Mouse (Mus musculus): Measurements from ENCODE around the gene Brms1. TPM values are rescaled to one million over a fixed set of nuclear protein-coding genes. Genes with fewer than 3 reads are reported as not detected.
"Not testable (repeated sequence)": the region's sequence is repeated elsewhere in the genome, so short reads cannot be mapped to it uniquely, and the experiment has no call there.

Brms1 gene
- 24.0 and 25.5 TPM in 2 replicates for polyA plus RNA-seq (2015; fragmentation: Nextera tagmentation; extraction: Ambion mirVana)

DNA sequence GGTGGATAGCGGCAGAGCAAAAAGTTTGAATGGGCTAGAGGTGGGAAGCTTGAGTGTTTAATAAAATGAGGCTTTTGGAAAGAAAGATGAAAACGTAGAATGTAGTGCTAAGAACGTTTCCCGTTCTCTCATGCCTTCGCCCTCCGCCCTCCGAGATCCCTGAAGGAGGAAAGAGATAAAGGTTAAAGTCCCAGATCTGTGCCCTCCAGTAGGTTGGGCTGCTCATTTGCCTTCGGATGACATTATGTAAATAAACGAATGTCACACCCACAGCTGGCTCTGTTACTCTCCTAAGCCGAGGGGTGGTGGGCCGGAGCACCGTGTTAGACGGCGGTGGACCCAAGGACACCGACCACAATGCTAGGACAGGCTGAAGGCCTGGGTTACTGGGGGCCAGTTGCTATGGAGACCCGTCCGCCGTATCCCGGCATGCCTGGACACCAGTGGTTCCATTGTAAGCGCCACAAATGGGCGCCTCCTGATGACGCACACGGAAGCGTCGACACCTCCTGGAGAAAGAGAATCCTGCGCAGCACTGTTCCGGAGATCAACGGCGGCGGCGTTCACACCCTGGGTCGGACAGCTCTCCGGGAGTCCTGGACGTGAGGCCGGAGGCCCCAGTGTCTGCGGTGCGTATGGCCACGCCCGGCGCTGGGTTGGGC lies at the start of gene Brms1:
Brms1 (plus strand) TSS at position 493 of the 662 bp plus-strand sequence.
- 3% methylated on average over 40 of the region's 40 CpGs for WGBS (ENCODE audit: insufficient replicate concordance)
- ATAC-seq (ENCODE audit: insufficient read depth), result peak; percentile 78
- H3K4me3 ChIP-seq (replicated peaks), result peak within 1 kb of the TSS; percentile 74
- peak within 1 kb of the TSS; percentile 69 for H3K9ac ChIP-seq
- H3K4me1 ChIP-seq (replicated peaks), result peaks cover 52% of the 10 kb centered on the region
- H3K27me3 ChIP-seq, result peaks cover 4% of the 10 kb centered on the region; the same call in 1 of the 2 replicates
- H3K36me3 ChIP-seq (replicated peaks), result 0 out of 2 replicates have a peak, but pooled peaks cover 2% of the 10 kb centered on the region
- no peaks in the 10 kb centered on the region for H3K9me3 ChIP-seq (replicated peaks)
- peak within 1 kb of the TSS; percentile 84 for H3K27ac ChIP-seq (replicated peaks)
- peak within 1 kb of the TSS; percentile 91 for H3K4me2 ChIP-seq

- Histone ChIP-seq H3K9ac (no peak overlapping the region), H3K27me3 (peaks cover 68% of the 10 kb centered on the region), H3K36me3 (replicated peaks) (no peaks in the 10 kb centered on the region), H3K4me3 (replicated peaks) (no peak overlapping the region), H3K4me2 (no peak overlapping the region), H3K27ac (replicated peaks) (no peak overlapping the region), H3K9me3 (replicated peaks) (no peaks in the 10 kb centered on the region), H3K4me1 (replicated peaks) (no peaks in the 10 kb centered on the region)
- ATAC-seq (ENCODE audit: insufficient read depth), result no peak
- WGBS (ENCODE audit: insufficient replicate concordance), result 12% methylated on average over 8 of the region's 8 CpGs
Observed at GRCm38 (mm10) chr19:4992371-4992770, 48.8 kb upstream of the Brms1 start.

- no peak overlapping the region for H3K4me2 ChIP-seq
- H3K9me3 ChIP-seq (replicated peaks), result no peaks in the 10 kb centered on the region
- no peak overlapping the region for H3K9ac ChIP-seq
- no peak overlapping the region for H3K27ac ChIP-seq (replicated peaks)
- H3K36me3 ChIP-seq (replicated peaks), result no peaks in the 10 kb centered on the region
- no peak for ATAC-seq (ENCODE audit: insufficient read depth)
- peaks cover 68% of the 10 kb centered on the region for H3K27me3 ChIP-seq
- no peaks in the 10 kb centered on the region for H3K4me1 ChIP-seq (replicated peaks)
- 3% methylated on average over 9 of the region's 9 CpGs for whole genome bisulfite sequencing (ENCODE audit: insufficient replicate concordance)
- H3K4me3 ChIP-seq (replicated peaks), result no peak overlapping the region
Observed at GRCm38 (mm10) chr19:4992904-4993303, 48.2 kb upstream of the Brms1 start.

- no peak for ATAC-seq (ENCODE audit: insufficient read depth)
- no peaks in the 10 kb centered on the region for H3K9me3 ChIP-seq (replicated peaks)
- no peaks in the 10 kb centered on the region for H3K36me3 ChIP-seq (replicated peaks)
- H3K4me1 ChIP-seq (replicated peaks), result no peaks in the 10 kb centered on the region
- H3K27ac ChIP-seq (replicated peaks), result no peak overlapping the region
- H3K9ac ChIP-seq, result no peak overlapping the region
- H3K4me2 ChIP-seq, result no peak overlapping the region
- peaks cover 61% of the 10 kb centered on the region for H3K27me3 ChIP-seq
- no peak overlapping the region for H3K4me3 ChIP-seq (replicated peaks)
- 34% methylated on average over 5 of the region's 5 CpGs for WGBS (ENCODE audit: insufficient replicate concordance)
Observed at GRCm38 (mm10) chr19:4994043-4994442, 47.1 kb upstream of the Brms1 start.

DNA sequence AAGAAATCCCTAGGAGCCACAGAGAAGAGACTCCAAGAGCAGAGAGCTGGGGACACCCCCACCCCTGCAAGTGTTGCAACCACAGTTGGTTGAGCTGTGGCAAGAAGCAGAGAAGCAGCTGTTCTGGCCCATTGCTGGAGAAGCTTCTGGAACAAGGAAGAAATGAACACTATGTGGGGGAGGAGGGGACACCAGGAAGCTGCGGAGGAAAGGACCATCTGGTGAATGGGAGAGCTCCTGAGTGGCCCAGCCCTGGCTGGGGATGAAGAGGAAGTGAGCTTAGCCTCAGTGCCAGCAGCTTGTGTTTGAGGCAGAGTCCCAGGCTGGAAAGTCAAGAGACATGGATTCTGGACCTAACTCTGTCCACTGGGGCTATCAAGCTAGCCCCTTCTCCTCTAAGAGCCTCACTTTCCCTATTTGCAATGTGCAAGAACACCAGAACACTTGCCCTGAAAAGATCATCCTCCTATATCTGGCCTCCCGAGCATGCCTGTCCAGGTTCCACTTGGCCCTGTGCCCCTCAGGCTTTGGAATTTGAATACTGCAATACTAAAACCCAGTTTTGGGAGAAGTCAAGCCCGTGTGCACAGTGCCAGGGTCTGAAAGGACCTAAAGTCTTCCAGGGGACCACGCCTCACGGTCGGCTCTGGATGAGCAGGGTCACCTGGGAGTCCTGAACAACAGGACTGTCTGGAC lies 41.6 kb upstream of the Brms1 start:
- ATAC-seq (ENCODE audit: insufficient read depth), result no peak
- Histone ChIP-seq H3K4me3 (replicated peaks) (no peak overlapping the region), H3K9ac (no peak overlapping the region), H3K9me3 (replicated peaks) (no peaks in the 10 kb centered on the region), H3K4me2 (no peak overlapping the region), H3K27ac (replicated peaks) (no peak overlapping the region), H3K27me3 (peaks cover 34% of the 10 kb centered on the region), H3K4me1 (replicated peaks) (peaks cover 6% of the 10 kb centered on the region; the same call in 1 of the 2 replicates), H3K36me3 (replicated peaks) (no peaks in the 10 kb centered on the region)
- 44% methylated on average over 6 of the region's 6 CpGs for WGBS (ENCODE audit: insufficient replicate concordance)

DNA sequence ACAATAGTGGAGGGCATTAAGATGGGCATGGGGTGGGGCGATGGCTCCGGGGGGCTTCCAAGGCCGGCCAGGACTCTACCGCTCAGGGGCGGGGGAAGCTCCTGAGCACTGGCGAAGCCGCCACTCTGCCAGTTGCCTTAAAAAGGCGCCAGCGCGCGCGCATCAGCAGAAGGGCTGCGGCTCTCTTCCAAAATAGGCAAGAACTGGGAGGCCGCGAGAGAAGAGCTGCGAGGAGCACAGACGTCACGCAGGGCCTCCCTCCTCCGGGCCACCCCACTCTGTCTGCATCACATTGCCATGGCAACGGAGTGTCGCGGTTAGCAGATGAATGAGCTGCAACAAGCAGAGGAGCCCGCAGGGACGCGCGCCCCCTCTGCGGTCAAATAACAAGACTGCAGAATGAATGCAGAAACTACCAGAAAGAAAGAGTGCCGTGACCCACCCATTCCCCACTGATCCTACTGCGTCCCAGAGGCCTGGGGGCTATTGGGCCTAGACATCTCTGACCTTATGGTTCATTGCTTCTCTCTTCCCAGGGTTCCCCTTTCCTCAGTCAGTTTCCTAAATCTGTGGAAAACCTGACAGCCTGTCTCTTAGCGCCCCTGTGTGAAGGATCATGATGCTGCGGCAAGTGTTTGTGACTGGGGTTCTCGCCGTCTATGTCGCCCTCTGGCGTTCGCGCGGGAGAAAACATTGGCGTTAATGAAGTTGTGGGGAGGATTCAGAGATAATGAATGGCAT lies 39.3 kb upstream of the Brms1 start:
- H3K4me3 ChIP-seq (replicated peaks), result no peak overlapping the region
- H3K9ac ChIP-seq, result no peak overlapping the region
- H3K4me1 ChIP-seq (replicated peaks), result peaks cover 6% of the 10 kb centered on the region; the same call in 1 of the 2 replicates
- H3K4me2 ChIP-seq, result no peak overlapping the region
- 2% methylated on average over 39 of the region's 39 CpGs for WGBS (ENCODE audit: insufficient replicate concordance)
- no peaks in the 10 kb centered on the region for H3K36me3 ChIP-seq (replicated peaks)
- ATAC-seq (ENCODE audit: insufficient read depth), result no peak
- no peaks in the 10 kb centered on the region for H3K9me3 ChIP-seq (replicated peaks)
- peaks cover 23% of the 10 kb centered on the region for H3K27me3 ChIP-seq
- no peak overlapping the region for H3K27ac ChIP-seq (replicated peaks)

DNA sequence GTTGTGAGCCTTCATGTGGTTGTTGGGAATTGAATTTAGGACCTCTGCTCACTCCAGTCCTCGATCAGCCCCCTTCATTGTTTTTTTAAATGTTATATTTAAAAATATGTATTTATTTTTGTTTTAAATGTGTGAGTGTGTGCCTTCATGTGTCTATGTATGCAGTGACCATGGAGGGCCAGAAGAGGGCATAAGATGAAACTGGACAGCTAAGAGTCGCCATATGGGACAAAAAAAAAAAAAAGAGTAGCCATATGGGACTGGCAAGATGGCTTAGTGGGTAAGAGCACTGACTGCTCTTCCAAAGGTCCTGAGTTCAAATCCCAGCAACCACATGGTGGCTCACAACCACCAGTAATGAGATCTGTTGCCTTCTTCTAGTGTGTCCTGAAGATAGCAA lies 37.5 kb upstream of the Brms1 start:
- H3K9ac ChIP-seq; H3K4me1 ChIP-seq (replicated peaks); H3K27ac ChIP-seq (replicated peaks); ATAC-seq (ENCODE audit: insufficient read depth); H3K9me3 ChIP-seq (replicated peaks); H3K36me3 ChIP-seq (replicated peaks); H3K4me2 ChIP-seq; H3K4me3 ChIP-seq (replicated peaks): not testable (repeated sequence)
- H3K27me3 ChIP-seq, result peaks cover 23% of the 10 kb centered on the region
- WGBS (ENCODE audit: insufficient replicate concordance), result 23% methylated on average over 2 of the region's 2 CpGs

DNA sequence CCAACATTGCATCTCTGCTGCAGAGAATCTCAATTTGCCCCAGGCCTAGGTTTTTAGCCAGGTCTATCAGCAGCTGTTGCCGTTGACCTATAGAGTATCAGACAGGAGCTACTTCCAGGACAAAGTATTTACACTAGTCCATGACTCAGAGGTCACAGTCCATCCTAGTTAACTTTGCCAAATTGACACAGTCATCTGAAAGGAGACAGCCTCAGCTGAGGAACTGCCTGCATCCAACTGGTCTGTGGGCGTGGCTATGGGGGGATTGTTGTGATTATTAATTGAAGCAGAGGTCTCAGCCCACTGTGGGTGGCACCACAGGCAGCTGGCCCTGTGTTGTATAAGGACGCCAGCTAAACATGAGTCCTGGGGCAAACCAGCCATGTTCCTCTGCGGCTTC lies 36.2 kb upstream of the Brms1 start:
- WGBS (ENCODE audit: insufficient replicate concordance), result 46% methylated on average over 4 of the region's 4 CpGs

DNA sequence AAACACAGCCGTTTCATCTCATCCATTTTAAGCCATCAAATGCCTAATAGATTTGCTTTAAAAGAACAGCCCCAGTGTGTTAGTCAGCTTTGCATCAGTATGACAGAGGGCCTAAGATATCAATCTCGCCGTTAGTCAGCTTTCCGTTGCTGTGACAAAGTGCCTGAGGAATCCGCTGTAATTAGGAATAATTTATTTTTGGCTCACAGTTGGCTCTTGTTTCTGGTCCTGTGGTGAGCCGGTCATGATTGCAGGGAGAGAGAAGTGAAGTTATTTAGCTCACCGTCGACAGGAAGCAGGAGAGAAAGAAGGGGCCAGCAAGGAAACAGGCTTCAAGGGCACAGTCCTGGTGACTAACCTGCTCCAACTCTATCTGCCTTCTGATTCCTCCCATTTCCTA lies 28.0 kb upstream of the Brms1 start:
- no peak overlapping the region for H3K27ac ChIP-seq (replicated peaks)
- peaks cover 16% of the 10 kb centered on the region for H3K27me3 ChIP-seq
- WGBS (ENCODE audit: insufficient replicate concordance), result 40% methylated on average over 8 of the region's 8 CpGs
- H3K4me2 ChIP-seq, result no peak overlapping the region
- no peak overlapping the region for H3K4me3 ChIP-seq (replicated peaks)
- H3K4me1 ChIP-seq (replicated peaks), result no peaks in the 10 kb centered on the region
- no peak for ATAC-seq (ENCODE audit: insufficient read depth)
- H3K9me3 ChIP-seq (replicated peaks), result no peaks in the 10 kb centered on the region
- no peak overlapping the region for H3K9ac ChIP-seq
- no peaks in the 10 kb centered on the region for H3K36me3 ChIP-seq (replicated peaks)

More for the DNA sequence above, 36.2 kb upstream of the Brms1 start:
- no peak overlapping the region for H3K4me3 ChIP-seq (replicated peaks)
- ATAC-seq (ENCODE audit: insufficient read depth), result no peak
- peaks cover 6% of the 10 kb centered on the region; the same call in 1 of the 2 replicates for H3K4me1 ChIP-seq (replicated peaks)
- H3K27me3 ChIP-seq, result peaks cover 22% of the 10 kb centered on the region
- no peak overlapping the region for H3K4me2 ChIP-seq
- H3K36me3 ChIP-seq (replicated peaks), result no peaks in the 10 kb centered on the region
- no peak overlapping the region for H3K9ac ChIP-seq
- no peak overlapping the region for H3K27ac ChIP-seq (replicated peaks)
- H3K9me3 ChIP-seq (replicated peaks), result no peaks in the 10 kb centered on the region

DNA sequence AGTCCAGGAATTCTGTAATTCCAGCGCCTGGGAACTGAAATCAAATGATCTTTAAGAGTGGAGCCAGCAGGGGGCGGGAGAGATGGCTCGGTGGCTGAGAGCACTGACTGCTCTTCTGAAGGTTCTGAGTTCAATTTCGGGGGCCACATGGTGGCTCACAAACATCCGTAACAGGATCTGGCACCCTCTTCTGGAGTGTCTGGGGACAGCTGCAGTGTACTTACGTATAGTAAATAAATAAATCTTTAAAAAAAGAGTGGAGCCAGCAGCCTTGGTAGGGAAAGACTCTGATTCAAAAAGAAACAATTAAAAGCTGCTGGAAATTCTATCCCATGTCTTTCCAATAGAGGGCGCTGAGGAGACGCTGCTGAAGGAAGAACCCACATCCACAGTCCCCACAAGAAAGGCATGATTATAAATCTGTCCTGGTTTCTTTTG lies 26.2 kb upstream of the Brms1 start:
- Histone ChIP-seq H3K9ac (no peak overlapping the region), H3K4me1 (replicated peaks) (no peaks in the 10 kb centered on the region), H3K36me3 (replicated peaks) (no peaks in the 10 kb centered on the region), H3K27ac (replicated peaks) (no peak overlapping the region), H3K4me3 (replicated peaks) (no peak overlapping the region), H3K9me3 (replicated peaks) (no peaks in the 10 kb centered on the region), H3K4me2 (no peak overlapping the region), H3K27me3 (peaks cover 17% of the 10 kb centered on the region)
- WGBS (ENCODE audit: insufficient replicate concordance), result 12% methylated on average over 8 of the region's 8 CpGs
- no peak for ATAC-seq (ENCODE audit: insufficient read depth)

DNA sequence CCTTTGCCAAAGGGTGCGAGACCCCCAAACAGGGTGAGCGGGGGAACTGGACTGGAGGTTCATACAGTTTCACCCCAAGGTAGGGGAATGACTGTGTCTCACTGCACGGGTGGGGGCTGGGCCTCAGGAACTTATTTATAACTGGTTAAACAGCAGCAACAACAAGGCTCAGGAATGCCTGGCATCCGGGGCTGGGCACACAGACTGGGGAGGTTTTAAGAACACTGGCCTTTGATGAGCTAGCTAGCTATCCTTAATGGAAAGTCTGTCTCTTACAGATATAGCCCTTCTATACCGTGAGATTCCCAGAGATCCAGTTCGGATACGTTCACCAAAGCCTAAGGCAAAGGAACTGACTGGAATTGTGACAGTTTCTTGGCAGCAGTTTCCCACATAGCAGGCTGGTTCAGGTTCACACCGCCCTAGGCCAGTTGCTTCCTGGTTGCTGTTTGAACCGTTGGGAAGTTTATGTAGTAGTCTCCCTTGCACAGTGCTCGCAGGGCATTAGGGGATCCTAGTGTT lies 24.9 kb upstream of the Brms1 start:
- Histone ChIP-seq H3K4me1 (replicated peaks) (no peaks in the 10 kb centered on the region), H3K27ac (replicated peaks) (no peak overlapping the region), H3K9me3 (replicated peaks) (no peaks in the 10 kb centered on the region), H3K36me3 (replicated peaks) (no peaks in the 10 kb centered on the region), H3K4me3 (replicated peaks) (no peak overlapping the region), H3K9ac (no peak overlapping the region), H3K27me3 (peaks cover 17% of the 10 kb centered on the region), H3K4me2 (no peak overlapping the region)
- no peak for ATAC-seq (ENCODE audit: insufficient read depth)
- 36% methylated on average over 10 of the region's 10 CpGs for whole genome bisulfite sequencing (ENCODE audit: insufficient replicate concordance)
